Mouse (Mus musculus) midbrain, embryonic 14.5 days (tissue): ENCODE data around the gene Cnga1. TPM values are rescaled to one million over a fixed set of nuclear protein-coding genes. Genes with fewer than 3 reads are reported as not detected.
"Not testable (repeated sequence)": the region's sequence is repeated elsewhere in the genome, so short reads cannot be mapped to it uniquely, and the experiment has no call there.

ENCODE experiments used
- ATAC-seq: fragments of 200-750 bp; cut with Nextera tagmentation; 2 replicates; pipeline ENCODE4 v1.8.0; 2017; ENCODE audit warnings: moderate number of reproducible peaks, moderate library complexity; ENCODE audit not compliant: low FRiP score, low TSS enrichment
- DNase-seq: peaks from one replicate; pipeline ENCODE4 v3.0.0-alpha.2; 2015
- H3K27ac ChIP-seq: fragments of 300-500 bp; sonication (generic); replicated peaks from 2 replicates; pipeline ENCODE4 v1.5.1; 2014; ENCODE audit warnings: mild to moderate bottlenecking, low read depth, low read length, moderate library complexity
- H3K27me3 ChIP-seq: fragments of 300-500 bp; sonication (generic); 2 replicates; pipeline ENCODE4 v1.6.1; 2014; ENCODE audit warnings: low read length, control low read depth, mixed read lengths; ENCODE audit not compliant: control insufficient read depth, insufficient read depth
- H3K36me3 ChIP-seq: fragments of 300-500 bp; sonication (generic); 2 replicates; pipeline ENCODE4 v1.6.1; 2014; ENCODE audit warnings: low read length, control low read depth; ENCODE audit not compliant: control insufficient read depth, insufficient read depth
- H3K4me1 ChIP-seq: fragments of 300-500 bp; sonication (generic); 2 replicates; pipeline ENCODE4 v1.6.1; 2014; ENCODE audit warnings: mild to moderate bottlenecking, antibody characterized with exemption, low read length, control low read depth; ENCODE audit not compliant: control insufficient read depth, insufficient read depth
- H3K4me2 ChIP-seq: fragments of 300-500 bp; sonication (generic); 2 replicates; pipeline ENCODE4 v1.6.1; 2014; ENCODE audit warnings: mild to moderate bottlenecking, low read length, moderate library complexity
- H3K4me3 ChIP-seq: fragments of 300-500 bp; sonication (generic); replicated peaks from 2 replicates; pipeline ENCODE4 v1.5.1; 2014; ENCODE audit warnings: low read depth, low read length
- H3K9ac ChIP-seq: fragments of 300-500 bp; sonication (generic); replicated peaks from 2 replicates; pipeline ENCODE4 v1.6.1; 2014; ENCODE audit warnings: mild to moderate bottlenecking, low read length, moderate library complexity
- H3K9me3 ChIP-seq: fragments of 300-500 bp; sonication (generic); 2 replicates; pipeline ENCODE4 v1.6.1; 2016; ENCODE audit warnings: low read length, control low read depth, mixed read lengths; ENCODE audit not compliant: control insufficient read depth
- WGBS: fragments of 180-500 bp; shearing (Covaris S2); extraction: QIAGEN DNeasy Blood & Tissue Kit; methylation state at CpG from one replicate; pipeline ENCODE4 v1.1.7; 2014; 5-methylcytosine and 5-hydroxymethylcytosine counted together
- polyA plus RNA-seq: library from polyadenylated mRNA; unstranded; fragments of >200 nt; fragmentation: Nextera tagmentation; extraction: Ambion mirVana; gene quantifications from 2 replicates; pipeline ENCODE4 v1.2.1, GENCODE M21; 2014

The Cnga1 gene
- polyA plus RNA-seq, 1 experiment from 2014 or later: 0.12 TPM

DNA sequence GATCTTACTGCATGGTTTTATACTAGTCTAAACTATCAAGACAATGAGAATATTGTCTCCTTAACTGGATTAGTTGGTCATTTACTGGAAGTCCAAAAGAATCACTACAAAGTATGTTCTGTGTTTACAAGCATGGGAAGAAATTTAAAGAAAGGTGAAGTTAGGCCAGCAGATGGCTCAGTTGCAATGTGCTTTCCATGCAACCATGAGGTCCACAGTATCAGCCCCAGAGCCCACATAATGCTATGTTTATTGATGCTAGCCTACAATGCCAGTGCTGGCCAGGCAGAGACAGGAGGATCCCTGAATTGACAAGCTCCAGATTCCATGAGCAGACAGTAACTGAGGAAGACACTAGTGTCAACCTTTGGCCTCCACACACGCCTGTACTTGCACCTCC is 23.1 kb downstream of the Cnga1 start:
- no peaks in the 10 kb centered on the region for H3K9me3 ChIP-seq
- H3K9ac ChIP-seq: no peak overlapping the region
- ATAC-seq (no peak), DNase-seq (no peak)
- no peaks in the 10 kb centered on the region for H3K4me1 ChIP-seq
- H3K36me3 ChIP-seq: no peaks in the 10 kb centered on the region
- WGBS: 96% methylated on average over 1 of the region's 1 CpGs
- no peak overlapping the region for H3K4me2 ChIP-seq
- H3K4me3 ChIP-seq: no peak overlapping the region
- no peaks in the 10 kb centered on the region for H3K27me3 ChIP-seq
- no peak overlapping the region for H3K27ac ChIP-seq

- 90% methylated on average over 4 of the region's 4 CpGs for WGBS
- no peak for ATAC-seq
- H3K27ac ChIP-seq: no peak overlapping the region
These were observed 26.7 kb downstream of the Cnga1 start for GRCm38 (mm10) chr5:72617413-72617812.

DNA sequence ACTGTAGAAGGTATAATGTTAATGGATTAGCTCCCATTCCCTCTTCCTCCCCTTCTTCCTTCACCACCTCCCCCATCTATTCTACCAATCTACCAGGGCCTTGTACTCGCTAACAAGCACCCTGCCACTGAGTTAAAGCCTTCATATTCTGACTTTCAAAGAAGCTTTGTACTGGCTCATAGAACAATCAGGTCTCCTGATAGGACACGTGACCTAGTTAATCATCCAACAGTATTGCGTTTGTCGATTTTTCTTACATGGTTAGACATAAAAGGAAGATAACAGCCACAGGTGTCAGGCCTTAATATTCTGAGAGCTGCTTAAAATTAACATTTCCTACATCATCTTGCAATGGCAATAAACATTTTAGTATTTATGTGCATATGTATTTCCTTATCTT is 40.9 kb downstream of the Cnga1 start:
- DNase-seq: no peak
- no peak overlapping the region for H3K4me3 ChIP-seq
- no peaks in the 10 kb centered on the region for H3K4me1 ChIP-seq
- no peak overlapping the region for H3K9ac ChIP-seq
- no peaks in the 10 kb centered on the region for H3K9me3 ChIP-seq
- no peaks in the 10 kb centered on the region for H3K36me3 ChIP-seq
- no peaks in the 10 kb centered on the region for H3K27me3 ChIP-seq
- H3K27ac ChIP-seq: no peak overlapping the region
- 93% methylated on average over 4 of the region's 4 CpGs for WGBS
- no peak for ATAC-seq
- no peak overlapping the region for H3K4me2 ChIP-seq

More at GRCm38 (mm10) chr5:72617413-72617812, 26.7 kb downstream of the Cnga1 start:
- Histone ChIP-seq H3K4me2 (no peak overlapping the region), H3K36me3 (no peaks in the 10 kb centered on the region), H3K27me3 (no peaks in the 10 kb centered on the region), H3K9ac (no peak overlapping the region), H3K4me1 (no peaks in the 10 kb centered on the region), H3K9me3 (no peaks in the 10 kb centered on the region), H3K4me3 (no peak overlapping the region)
- DNase-seq: no peak

- DNase-seq (peak; percentile 57), ATAC-seq (peak; percentile 34; the same call in 1 of the 2 replicates)
- Histone ChIP-seq H3K27me3 (no peaks in the 10 kb centered on the region), H3K4me3 (no peak overlapping the region), H3K4me1 (no peaks in the 10 kb centered on the region), H3K4me2 (no peak overlapping the region), H3K36me3 (no peaks in the 10 kb centered on the region), H3K9me3 (no peaks in the 10 kb centered on the region), H3K9ac (no peak overlapping the region), H3K27ac (no peak overlapping the region)
- 13% methylated on average over 5 of the region's 5 CpGs for WGBS
These were observed 43.1 kb downstream of the Cnga1 start for GRCm38 (mm10) chr5:72601006-72601405.

GRCm38 (mm10) chr5:72587192-72587681 is 56.8 kb downstream of the Cnga1 start, which contains the start of gene Gm5868:
Gm5868 (minus strand) TSS chr5:72587551.
- no peaks in the 10 kb centered on the region for H3K4me1 ChIP-seq
- H3K4me2 ChIP-seq: peak within 1 kb of the TSS; percentile 60
- no peaks in the 10 kb centered on the region for H3K36me3 ChIP-seq
- 2% methylated on average over 38 of the region's 38 CpGs for WGBS
- peak within 1 kb of the TSS; percentile 39 for H3K4me3 ChIP-seq
- ATAC-seq (peak; percentile 80), DNase-seq (peak; percentile 59)
- H3K27me3 ChIP-seq: no peaks in the 10 kb centered on the region
- H3K9ac ChIP-seq: peak within 1 kb of the TSS; percentile 37
- no peak within 1 kb of the TSS for H3K27ac ChIP-seq
- no peaks in the 10 kb centered on the region for H3K9me3 ChIP-seq

GRCm38 (mm10) chr5:72586667-72587191 is 57.3 kb downstream of the Cnga1 start:
- peak overlapping the region; percentile 39 for H3K4me3 ChIP-seq
- H3K27ac ChIP-seq, H3K4me1 ChIP-seq, H3K9me3 ChIP-seq, H3K27me3 ChIP-seq, H3K36me3 ChIP-seq: not testable (repeated sequence)
- DNase-seq (peak; percentile 36), ATAC-seq (peak; percentile 57)
- H3K4me2 ChIP-seq: peak overlapping the region; percentile 60
- peak overlapping the region; percentile 37; the same call in 1 of the 2 replicates for H3K9ac ChIP-seq
- whole genome bisulfite sequencing: 42% methylated on average over 25 of the region's 25 CpGs

DNA sequence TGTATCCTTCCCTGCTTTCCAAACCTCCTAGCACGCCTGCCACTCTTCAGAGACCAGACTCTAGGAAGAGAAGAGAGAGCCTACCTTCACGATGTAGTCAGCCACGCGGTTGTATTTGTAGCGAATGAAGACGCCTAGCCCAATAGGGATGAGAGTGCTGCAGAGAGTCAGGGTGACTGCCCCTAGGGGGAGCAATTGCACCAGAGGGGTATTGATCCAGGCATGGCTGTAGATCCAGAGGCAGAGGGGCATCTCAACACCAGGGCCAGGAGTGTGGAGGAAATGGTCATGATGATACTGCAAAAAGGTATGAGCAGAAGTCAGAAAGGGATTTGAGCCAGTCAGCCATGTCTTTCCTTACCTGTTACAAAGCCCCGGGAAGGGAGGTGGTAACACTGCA is 58.0 kb downstream of the Cnga1 start:
- not testable (repeated sequence) for H3K4me3 ChIP-seq, H3K36me3 ChIP-seq, H3K9me3 ChIP-seq, DNase-seq, H3K4me2 ChIP-seq, ATAC-seq, H3K4me1 ChIP-seq, H3K27me3 ChIP-seq, H3K27ac ChIP-seq, H3K9ac ChIP-seq
- 56% methylated on average over 7 of the region's 7 CpGs for WGBS

- ATAC-seq (peak; percentile 63), DNase-seq (peak; percentile 50)
- H3K27ac ChIP-seq, H3K27me3 ChIP-seq, H3K36me3 ChIP-seq, H3K9me3 ChIP-seq, H3K4me1 ChIP-seq: not testable (repeated sequence)
- peak within 1 kb of the TSS; percentile 54 for H3K9ac ChIP-seq
- H3K4me2 ChIP-seq: peak within 1 kb of the TSS; percentile 66
- 6% methylated on average over 17 of the region's 21 CpGs for WGBS
- H3K4me3 ChIP-seq: peak within 1 kb of the TSS; percentile 39
These were observed 63.1 kb downstream of the Cnga1 start, which contains the start of gene Zar1 for GRCm38 (mm10) chr5:72580970-72581332. Zar1 (minus strand) TSS chr5:72581254.
